Mouse (Mus musculus) hindbrain, postnatal 0 days (tissue): ENCODE measurements around the gene Rhbdf2. TPM values are rescaled to one million over a fixed set of nuclear protein-coding genes. Genes with fewer than 3 reads are reported as not detected.

Experiments used
- ATAC-seq: fragments of 200-750 bp; cut with Nextera tagmentation; 2 replicates; pipeline ENCODE4 v1.8.0; 2017; ENCODE audit warnings: mild to moderate bottlenecking, moderate TSS enrichment, moderate library complexity
- DNase-seq: peaks from one replicate; pipeline ENCODE4 v3.0.0-alpha.2; 2015; ENCODE audit warnings: low spot score
- H3K27ac ChIP-seq: fragments of 300-500 bp; sonication (generic); 2 replicates; pipeline ENCODE4 v1.5.1; 2014; ENCODE audit warnings: mild to moderate bottlenecking
- H3K27me3 ChIP-seq: fragments of 300-500 bp; sonication (generic); 2 replicates; pipeline ENCODE4 v1.6.1; 2014; ENCODE audit warnings: low read length, mixed read lengths; ENCODE audit not compliant: insufficient read depth
- H3K36me3 ChIP-seq: fragments of 300-500 bp; sonication (generic); 2 replicates; pipeline ENCODE4 v1.6.1; 2014; ENCODE audit warnings: low read length, mixed read lengths; ENCODE audit not compliant: insufficient read depth
- H3K4me1 ChIP-seq: fragments of 300-500 bp; sonication (generic); 2 replicates; pipeline ENCODE4 v1.6.1; 2014; ENCODE audit warnings: antibody characterized with exemption, low read length, mixed read lengths; ENCODE audit not compliant: insufficient read depth
- H3K4me2 ChIP-seq: fragments of 300-500 bp; sonication (generic); 2 replicates; pipeline ENCODE4 v1.6.1; 2014; ENCODE audit warnings: low read depth, mild to moderate bottlenecking, low read length, moderate library complexity, mixed read lengths
- H3K4me3 ChIP-seq: fragments of 300-500 bp; sonication (generic); 2 replicates; pipeline ENCODE4 v1.5.1; 2014; ENCODE audit warnings: low read length
- H3K9ac ChIP-seq: fragments of 300-500 bp; sonication (generic); replicated peaks from 2 replicates; pipeline ENCODE4 v1.6.1; 2014; ENCODE audit warnings: mild to moderate bottlenecking, low read length, moderate library complexity, mixed read lengths
- H3K9me3 ChIP-seq: fragments of 300-500 bp; sonication (generic); 2 replicates; pipeline ENCODE4 v1.6.1; 2016; ENCODE audit warnings: low read length, mixed read lengths
- CTCF ChIP-seq: IDR thresholded peaks from 2 replicates; pipeline ENCODE4 v1.5.1; 2016; ENCODE audit warnings: antibody characterized with exemption, control low read depth, low read depth
- WGBS: fragments of 180-500 bp; shearing (Covaris S2); extraction: QIAGEN DNeasy Blood & Tissue Kit; methylation state at CpG from one replicate; pipeline ENCODE4 v1.1.7; 2014; 5-methylcytosine and 5-hydroxymethylcytosine counted together
- polyA plus RNA-seq: library from polyadenylated mRNA; unstranded; fragments of >200 nt; fragmentation: Nextera tagmentation; extraction: Ambion mirVana; gene quantifications from 2 replicates; pipeline ENCODE4 v1.2.1, GENCODE M21; 2015
- total RNA-seq: library from RNA; depleted of rRNA; stranded (reverse); fragments of >200 nt; gene quantifications from 2 replicates; pipeline ENCODE4 v1.2.3, GENCODE M21; 2014

Gene Rhbdf2
- total and polyA plus RNA-seq, 2 experiments from 2014 or later, result 1.6 to 3.8 TPM

DNA sequence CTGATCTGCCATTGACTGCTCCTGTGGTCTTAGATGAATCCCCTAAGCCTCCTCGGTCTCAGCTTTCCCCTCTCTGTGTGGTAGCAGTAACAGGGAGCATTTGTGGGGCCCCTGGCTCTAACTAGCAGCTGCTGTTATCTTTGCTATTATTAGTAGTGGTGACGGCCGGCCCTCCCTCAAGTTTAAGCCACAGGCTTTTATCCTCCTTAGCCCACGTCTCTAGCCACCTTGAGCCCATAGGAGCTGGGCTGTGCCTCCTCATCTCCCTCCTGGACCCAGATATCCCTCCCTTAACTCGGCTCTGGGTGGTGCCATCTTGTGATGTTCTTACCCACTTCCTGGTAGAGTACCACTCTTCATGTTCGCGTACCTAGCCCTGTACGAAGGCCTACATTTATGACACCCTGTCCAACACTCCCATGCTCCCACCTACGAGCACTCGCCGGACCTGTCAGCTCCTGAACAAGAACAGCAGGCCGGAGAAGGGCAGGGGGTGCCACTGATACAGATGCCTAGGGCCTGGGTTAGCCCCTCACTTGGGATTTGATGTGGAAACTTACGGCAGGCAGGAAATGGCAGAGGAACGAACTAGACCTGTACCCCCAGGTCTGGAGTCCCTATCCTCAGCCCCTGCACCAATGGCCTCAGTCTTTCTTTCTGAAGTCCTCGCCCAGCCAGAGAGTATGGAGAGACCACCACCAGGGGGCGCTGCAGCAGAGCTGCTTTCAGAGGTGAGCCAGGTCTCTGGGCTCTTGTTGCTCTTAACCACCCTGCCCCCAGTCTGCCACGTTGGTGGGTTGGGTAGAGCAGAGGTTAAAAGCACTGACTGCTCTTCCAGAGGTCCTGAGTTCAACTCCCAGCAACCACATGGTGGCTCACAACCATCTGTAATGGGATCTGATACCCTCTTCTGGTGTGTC is 1.5 kb downstream of the Rhbdf2 start:
- Histone ChIP-seq H3K4me1 (peaks cover 24% of the 10 kb centered on the region), H3K27me3 (peaks cover 7% of the 10 kb centered on the region; the same call in 1 of the 2 replicates), H3K9me3 (no peaks in the 10 kb centered on the region), H3K4me2 (no peak overlapping the region), H3K36me3 (no peaks in the 10 kb centered on the region), H3K4me3 (no peak overlapping the region), H3K27ac (no peak overlapping the region), H3K9ac (no peak overlapping the region)
- WGBS, result 77% methylated on average over 17 of the region's 17 CpGs
- DNase-seq, result no peak
- TF ChIP-seq CTCF, result peak; percentile 69
- no peak for ATAC-seq

DNA sequence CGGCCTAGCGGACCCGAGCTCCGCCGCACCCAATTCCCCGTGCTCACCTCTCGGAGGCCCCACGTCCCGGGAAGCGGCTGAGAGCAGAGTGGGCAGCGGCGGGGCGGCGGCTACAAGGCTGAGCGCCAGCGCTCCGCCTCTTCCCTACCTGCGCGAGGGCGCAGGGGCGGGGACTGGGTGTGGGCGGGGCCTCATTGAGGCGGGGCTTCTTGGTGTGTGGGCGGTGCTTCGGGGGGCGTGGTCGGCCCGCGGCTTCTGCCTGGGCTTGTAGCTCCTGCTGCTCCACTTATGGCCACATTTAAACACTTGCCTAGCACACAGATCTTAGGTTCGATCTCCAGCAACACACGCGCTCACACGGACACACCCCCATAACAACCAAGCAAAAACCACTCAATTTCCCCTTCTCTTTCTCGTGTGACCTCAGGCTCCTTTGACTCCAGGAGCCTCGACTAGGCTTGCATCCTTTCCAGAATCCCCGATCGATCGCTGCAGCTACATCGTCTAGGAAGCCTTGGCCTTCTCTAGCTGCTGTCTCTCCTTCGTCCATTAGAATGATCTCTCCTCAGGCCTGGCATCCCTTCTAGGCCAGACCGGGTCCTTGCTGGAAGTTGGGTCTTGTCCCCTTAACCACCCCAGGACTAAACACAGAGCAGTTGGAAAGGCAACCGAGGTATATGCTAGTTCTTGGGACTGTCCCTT is 2.5 kb downstream of the Rhbdf2 start:
- Histone ChIP-seq H3K4me2 (peak overlapping the region; percentile 78), H3K27me3 (peaks cover 7% of the 10 kb centered on the region; the same call in 1 of the 2 replicates), H3K9me3 (no peaks in the 10 kb centered on the region), H3K36me3 (no peaks in the 10 kb centered on the region), H3K9ac (peak overlapping the region; percentile 49), H3K4me1 (peaks cover 35% of the 10 kb centered on the region), H3K27ac (no peak overlapping the region), H3K4me3 (peak overlapping the region; percentile 49)
- peak; percentile 55 for DNase-seq
- ATAC-seq, result no peak
- TF ChIP-seq CTCF, result no peak
- 11% methylated on average over 38 of the region's 42 CpGs for WGBS

DNA sequence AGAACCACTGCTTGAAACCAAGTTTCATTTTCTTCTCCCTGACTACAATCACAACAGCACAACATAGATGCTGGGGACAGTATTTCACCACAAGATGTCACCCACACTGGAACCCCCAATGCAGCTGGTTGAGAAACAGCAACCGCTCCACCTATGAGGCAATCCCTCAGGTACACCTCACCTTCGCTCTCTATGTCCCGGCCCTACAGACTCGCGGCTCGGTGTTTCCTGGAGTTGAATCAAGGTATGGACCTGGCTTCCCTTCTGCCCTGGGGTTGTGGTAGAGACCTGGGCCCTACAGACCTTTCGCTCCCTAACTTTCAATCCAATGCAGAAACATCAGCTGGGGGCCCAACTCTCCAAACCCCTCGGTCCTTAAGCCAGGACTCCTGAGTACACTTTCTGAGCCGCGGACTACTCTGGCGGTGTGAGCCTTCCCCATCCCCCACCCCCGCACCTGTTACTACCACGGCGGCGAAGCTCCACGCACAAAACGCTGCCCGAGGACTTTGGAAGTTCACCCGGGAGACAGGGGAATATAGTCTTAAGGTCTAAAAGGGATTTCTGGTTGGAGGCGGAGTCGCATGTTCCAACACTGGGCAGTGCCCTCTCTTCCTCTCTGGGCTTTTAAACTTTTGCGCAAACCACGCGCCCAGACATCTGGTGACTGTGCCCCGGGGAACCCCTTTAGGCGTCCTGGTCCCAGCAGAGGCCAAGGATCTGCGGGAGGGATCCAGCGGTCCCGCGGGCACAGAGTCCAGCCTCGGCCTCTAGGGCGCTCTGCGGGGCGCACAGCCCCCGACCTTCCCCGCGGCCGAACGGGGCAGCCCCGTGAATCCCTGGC is 3.3 kb downstream of the Rhbdf2 start:
- Histone ChIP-seq H3K4me3 (peak overlapping the region; percentile 49), H3K36me3 (no peaks in the 10 kb centered on the region), H3K4me1 (peaks cover 39% of the 10 kb centered on the region), H3K27me3 (peaks cover 7% of the 10 kb centered on the region; the same call in 1 of the 2 replicates), H3K9me3 (no peaks in the 10 kb centered on the region), H3K4me2 (peak overlapping the region; percentile 78), H3K27ac (no peak overlapping the region), H3K9ac (peak overlapping the region; percentile 49)
- no peak for ATAC-seq
- no peak for DNase-seq
- 9% methylated on average over 40 of the region's 40 CpGs for WGBS
- 0 out of 2 replicates have a peak, but pooled peaks have one; percentile 22 for TF ChIP-seq CTCF

- no peak overlapping the region for H3K4me3 ChIP-seq
- peaks cover 39% of the 10 kb centered on the region for H3K4me1 ChIP-seq
- no peaks in the 10 kb centered on the region for H3K9me3 ChIP-seq
- H3K36me3 ChIP-seq, result no peaks in the 10 kb centered on the region
- no peak for TF ChIP-seq CTCF
- no peak overlapping the region for H3K4me2 ChIP-seq
- DNase-seq (peak; percentile 80), ATAC-seq (peak; percentile 79)
- no peak overlapping the region for H3K9ac ChIP-seq
- peaks cover 7% of the 10 kb centered on the region; the same call in 1 of the 2 replicates for H3K27me3 ChIP-seq
- 29% methylated on average over 6 of the region's 6 CpGs for WGBS
- peak overlapping the region; percentile 51; the same call in 1 of the 2 replicates for H3K27ac ChIP-seq
Observed at GRCm38 (mm10) chr11:116621258-116621704, 5.5 kb downstream of the Rhbdf2 start.

GRCm38 (mm10) chr11:116620559-116621253 is 6.1 kb downstream of the Rhbdf2 start:
- TF ChIP-seq CTCF, result no peak
- no peak overlapping the region for H3K9ac ChIP-seq
- H3K4me2 ChIP-seq, result no peak overlapping the region
- ATAC-seq (peak; percentile 44), DNase-seq (no peak)
- H3K27ac ChIP-seq, result peak overlapping the region; percentile 51
- no peaks in the 10 kb centered on the region for H3K9me3 ChIP-seq
- WGBS, result 61% methylated on average over 10 of the region's 10 CpGs
- H3K27me3 ChIP-seq, result peaks cover 7% of the 10 kb centered on the region; the same call in 1 of the 2 replicates
- no peaks in the 10 kb centered on the region for H3K36me3 ChIP-seq
- peaks cover 39% of the 10 kb centered on the region for H3K4me1 ChIP-seq
- H3K4me3 ChIP-seq, result no peak overlapping the region
